Mouse (Mus musculus): Measurements from ENCODE around the gene Nfu1. TPM values are rescaled to one million over a fixed set of nuclear protein-coding genes. Genes with fewer than 3 reads are reported as not detected.

Gene Nfu1
- polyA plus RNA-seq, 1 experiment from 2014 or later: 104 TPM

GRCm38 (mm10) chr6:87070641-87071040 is 61.6 kb downstream of the Nfu1 start:
- H3K36me3 ChIP-seq (ENCODE audit: control insufficient read depth, insufficient read depth, low read length): peaks cover 92% of the 10 kb centered on the region

GRCm38 (mm10) chr6:87072759-87073158 is 63.7 kb downstream of the Nfu1 start:
- no peak for ATAC-seq (ENCODE audit: low read depth)

More at GRCm38 (mm10) chr6:87070641-87071040, 61.6 kb downstream of the Nfu1 start:
- ATAC-seq (ENCODE audit: low read depth) (no peak), DNase-seq (ENCODE audit: low spot score) (no peak)
- Histone ChIP-seq H3K9ac (ENCODE audit: low read depth, low read length) (no peak overlapping the region), H3K27me3 (replicated peaks; ENCODE audit: control insufficient read depth, insufficient read depth, low read length) (no peaks in the 10 kb centered on the region), H3K4me3 (ENCODE audit: low read depth, low read length) (no peak overlapping the region), H3K4me1 (ENCODE audit: control insufficient read depth, insufficient read depth, low read length) (no peaks in the 10 kb centered on the region; the same call in 1 of the 2 replicates), H3K27ac (replicated peaks; ENCODE audit: low read depth, low read length) (no peak overlapping the region), H3K9me3 (ENCODE audit: control insufficient read depth, low read length) (no peaks in the 10 kb centered on the region), H3K4me2 (ENCODE audit: low read depth, low read length) (no peak overlapping the region)
- 90% methylated on average over 4 of the region's 4 CpGs for WGBS

GRCm38 (mm10) chr6:87075092-87075685 is 66.2 kb downstream of the Nfu1 start:
- ATAC-seq (ENCODE audit: low read depth): peak; percentile 91
- 74% methylated on average over 3 of the region's 3 CpGs for WGBS
- Histone ChIP-seq H3K4me1 (ENCODE audit: control insufficient read depth, insufficient read depth, low read length) (no peaks in the 10 kb centered on the region), H3K4me3 (ENCODE audit: low read depth, low read length) (no peak overlapping the region), H3K27me3 (replicated peaks; ENCODE audit: control insufficient read depth, insufficient read depth, low read length) (no peaks in the 10 kb centered on the region), H3K9ac (ENCODE audit: low read depth, low read length) (no peak overlapping the region), H3K36me3 (ENCODE audit: control insufficient read depth, insufficient read depth, low read length) (peaks cover 84% of the 10 kb centered on the region), H3K9me3 (ENCODE audit: control insufficient read depth, low read length) (no peaks in the 10 kb centered on the region), H3K4me2 (ENCODE audit: low read depth, low read length) (no peak overlapping the region), H3K27ac (replicated peaks; ENCODE audit: low read depth, low read length) (no peak overlapping the region)
- DNase-seq (ENCODE audit: low spot score): peak; percentile 80

More at GRCm38 (mm10) chr6:87072759-87073158, 63.7 kb downstream of the Nfu1 start:
- 82% methylated on average over 4 of the region's 4 CpGs for WGBS
- H3K36me3 ChIP-seq (ENCODE audit: control insufficient read depth, insufficient read depth, low read length): peaks cover 92% of the 10 kb centered on the region
- H3K9me3 ChIP-seq (ENCODE audit: control insufficient read depth, low read length): no peaks in the 10 kb centered on the region
- no peaks in the 10 kb centered on the region for H3K27me3 ChIP-seq (replicated peaks; ENCODE audit: control insufficient read depth, insufficient read depth, low read length)
- no peaks in the 10 kb centered on the region; the same call in 1 of the 2 replicates for H3K4me1 ChIP-seq (ENCODE audit: control insufficient read depth, insufficient read depth, low read length)
- H3K4me3 ChIP-seq (ENCODE audit: low read depth, low read length): no peak overlapping the region
- no peak overlapping the region for H3K4me2 ChIP-seq (ENCODE audit: low read depth, low read length)
- no peak overlapping the region for H3K9ac ChIP-seq (ENCODE audit: low read depth, low read length)
- no peak for DNase-seq (ENCODE audit: low spot score)
- no peak overlapping the region for H3K27ac ChIP-seq (replicated peaks; ENCODE audit: low read depth, low read length)

Other genes with a start within 250 kb of the Nfu1 start
- gene Anxa4, start 215.7 kb upstream of the Nfu1 start, polyA plus RNA-seq (2014; fragmentation: Nextera tagmentation; extraction: Ambion mirVana): 44.1 and 46.7 TPM in 2 replicates
- gene Aak1, start 159.7 kb upstream of the Nfu1 start, polyA plus RNA-seq (2014; fragmentation: Nextera tagmentation; extraction: Ambion mirVana): 17.8 and 22.4 TPM in 2 replicates
- gene Gfpt1, start 33.6 kb downstream of the Nfu1 start, polyA plus RNA-seq (2014; fragmentation: Nextera tagmentation; extraction: Ambion mirVana): 22.7 and 23.3 TPM in 2 replicates
- gene D6Ertd527e, start 95.5 kb downstream of the Nfu1 start, polyA plus RNA-seq (2014; fragmentation: Nextera tagmentation; extraction: Ambion mirVana): 0.25 and 0.59 TPM in 2 replicates